Mouse (Mus musculus) bone marrow, adult 2 months (tissue): Measurements from ENCODE around the gene Tdpoz1. TPM values are rescaled to one million over a fixed set of nuclear protein-coding genes. Genes with fewer than 3 reads are reported as not detected.
"Not testable (repeated sequence)": the region's sequence is repeated elsewhere in the genome, so short reads cannot be mapped to it uniquely, and the experiment has no call there.

ENCODE experiments used
- H3K27ac ChIP-seq: fragments of 200-500 bp; 2 replicates; pipeline ENCODE4 v1.5.1; 2012; ENCODE audit warnings: low read depth, mild to moderate bottlenecking, control low read depth, inconsistent platforms, low read length; ENCODE audit not compliant: control insufficient read depth, poor library complexity, insufficient read depth
- H3K4me1 ChIP-seq: fragments of 200-500 bp; 2 replicates; pipeline ENCODE4 v1.6.1; 2011; ENCODE audit warnings: low read length; ENCODE audit not compliant: control insufficient read depth, insufficient read depth
- H3K4me3 ChIP-seq: fragments of 200-500 bp; replicated peaks from 2 replicates; pipeline ENCODE3; 2011; ENCODE audit warnings: mild to moderate bottlenecking, low read depth, low read length, control low read depth; ENCODE audit not compliant: control insufficient read depth
- CTCF ChIP-seq: fragments of 200-500 bp; IDR thresholded peaks from 2 replicates; pipeline ENCODE4 v1.5.1; 2011; ENCODE audit warnings: low read length, control low read depth; ENCODE audit not compliant: control insufficient read depth, insufficient read depth
- POLR2A ChIP-seq: fragments of 200-500 bp; IDR thresholded peaks from 2 replicates; pipeline ENCODE4 v1.6.1; 2011; ENCODE audit warnings: low read depth, mild to moderate bottlenecking, control low read depth, low read length, borderline replicate concordance; ENCODE audit not compliant: control insufficient read depth
- WGBS: fragments of 180-500 bp; shearing (Covaris S2); methylation state at CpG from one replicate; pipeline ENCODE4 v1.1.7; 2018; 5-methylcytosine and 5-hydroxymethylcytosine counted together
- polyA plus RNA-seq: library from polyadenylated mRNA; stranded (reverse); fragments of >200 nt; gene quantifications from 2 replicates; pipeline ENCODE4 v1.2.4, GENCODE M21; 2011; ENCODE audit warnings: low replicate concordance; ENCODE audit not compliant: missing spikeins, insufficient read depth, insufficient read length

Gene Tdpoz1
- polyA plus RNA-seq = not detected in 2 replicates

- H3K27ac ChIP-seq, H3K4me3 ChIP-seq, H3K4me1 ChIP-seq: not testable (repeated sequence)
- 54% methylated on average over 3 of the region's 4 CpGs for WGBS
Measured at GRCm38 (mm10) chr3:93676210-93676609, at the start of gene Tdpoz1. Gene Tdpoz1 (minus strand): TSS chr3:93676310.

DNA sequence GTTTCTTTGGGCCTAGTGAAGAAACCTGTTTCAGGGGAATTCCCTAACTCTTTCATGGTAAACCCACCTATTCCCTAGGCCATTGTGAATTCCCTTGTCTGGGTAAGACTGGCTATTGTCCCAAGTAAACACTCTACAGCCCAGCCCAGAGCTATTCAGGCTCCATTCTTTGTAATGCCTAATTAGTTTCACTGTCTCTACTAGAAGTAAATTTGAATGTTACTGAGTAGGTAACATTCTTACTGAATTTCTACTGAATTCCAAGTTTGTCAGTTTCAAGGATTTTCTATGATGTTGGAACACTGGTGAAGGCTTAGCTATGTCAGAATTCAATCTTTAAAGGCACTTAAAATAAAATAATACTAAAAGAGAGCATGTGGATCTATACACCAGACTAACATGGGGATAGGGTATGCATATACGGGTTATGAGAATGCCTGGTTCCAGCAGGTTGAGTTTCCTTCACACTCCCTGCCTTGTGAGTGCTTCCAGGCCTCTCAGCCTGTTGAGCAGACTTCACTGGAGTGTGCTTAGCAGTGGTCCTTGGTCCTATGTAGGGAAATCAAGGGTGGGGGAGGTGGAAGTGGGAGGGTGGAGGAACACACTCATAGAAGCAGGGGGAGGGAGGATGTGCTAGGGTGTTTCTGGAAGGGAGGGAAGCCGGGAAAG lies 33.0 kb upstream of the Tdpoz1 start:
- 56% methylated on average over 2 of the region's 2 CpGs for WGBS

GRCm38 (mm10) chr3:93692970-93693369 lies 16.9 kb upstream of the Tdpoz1 start, which contains the start of gene Gm37596:
Gene Gm37596 (minus strand): TSS chr3:93693070.
- H3K4me3 ChIP-seq, H3K4me1 ChIP-seq, H3K27ac ChIP-seq: not testable (repeated sequence)
- 65% methylated on average over 1 of the region's 2 CpGs for WGBS

More for the DNA sequence above, 33.0 kb upstream of the Tdpoz1 start:
- H3K27ac ChIP-seq, H3K4me1 ChIP-seq, H3K4me3 ChIP-seq: not testable (repeated sequence)

- 73% methylated on average over 5 of the region's 6 CpGs for WGBS
- not testable (repeated sequence) for H3K4me3 ChIP-seq
Measured at GRCm38 (mm10) chr3:93670805-93671503, 5.2 kb downstream of the Tdpoz1 start.

GRCm38 (mm10) chr3:93654260-93654659 lies 21.9 kb downstream of the Tdpoz1 start:
- TF ChIP-seq CTCF = no peak
- TF ChIP-seq POLR2A = no peak
- H3K4me3 ChIP-seq = no peak overlapping the region
- H3K4me1 ChIP-seq = no peaks in the 10 kb centered on the region
- no peak overlapping the region for H3K27ac ChIP-seq
- WGBS = 75% methylated on average over 1 of the region's 1 CpGs

More at GRCm38 (mm10) chr3:93670805-93671503, 5.2 kb downstream of the Tdpoz1 start:
- not testable (repeated sequence) for H3K4me1 ChIP-seq, H3K27ac ChIP-seq

DNA sequence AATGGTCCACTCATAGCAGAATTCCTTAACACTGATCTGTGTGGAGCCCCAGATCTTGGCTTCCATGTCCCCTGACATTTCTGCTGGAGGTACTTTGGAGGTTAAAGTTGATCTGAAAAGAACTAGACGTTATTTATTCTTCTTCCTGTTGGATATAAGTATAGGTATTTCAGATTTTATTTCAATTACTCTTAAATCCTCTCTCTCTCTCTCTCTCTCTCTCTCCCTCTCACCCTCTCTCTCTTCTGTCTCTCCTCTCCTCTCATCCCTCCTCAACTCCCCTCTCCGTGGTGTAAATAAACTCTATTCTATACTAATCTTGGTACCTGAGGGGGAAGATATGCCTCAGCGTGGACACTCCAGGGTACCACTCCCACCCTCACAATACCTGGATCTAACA lies 23.5 kb downstream of the Tdpoz1 start, which contains the start of gene Tdpoz2:
TSS of gene Tdpoz2 (minus strand) at position 101 of the 400 bp plus-strand sequence.
- WGBS = 71% methylated on average over 3 of the region's 3 CpGs
- Histone ChIP-seq H3K4me1 (no peaks in the 10 kb centered on the region), H3K27ac (no peak within 1 kb of the TSS), H3K4me3 (no peak within 1 kb of the TSS)
- TF ChIP-seq CTCF = no peak
- TF ChIP-seq POLR2A = no peak

GRCm38 (mm10) chr3:93630917-93631714 lies 45.0 kb downstream of the Tdpoz1 start:
- 65% methylated on average over 4 of the region's 4 CpGs for WGBS
- not testable (repeated sequence) for H3K4me3 ChIP-seq, H3K27ac ChIP-seq, H3K4me1 ChIP-seq

Other genes with a start within 250 kb of the Tdpoz1 start
- gene Tchh, start 234.0 kb downstream of the Tdpoz1 start, polyA plus RNA-seq = 0.16 and 0.77 TPM in 2 replicates
- not detected in 2 replicates for gene Tchhl1, start 207.6 kb downstream of the Tdpoz1 start, polyA plus RNA-seq
- 170 and 358 TPM in 2 replicates for gene S100a11, start 155.8 kb downstream of the Tdpoz1 start, polyA plus RNA-seq
- 70.0 and 138 TPM in 2 replicates for gene S100a10, start 121.2 kb downstream of the Tdpoz1 start, polyA plus RNA-seq
- not detected in 2 replicates for gene Tdpoz2, start 23.6 kb downstream of the Tdpoz1 start, polyA plus RNA-seq
- gene Gm37596, start 16.8 kb upstream of the Tdpoz1 start, polyA plus RNA-seq = not detected in 2 replicates
- gene Gm5773, start 96.7 kb upstream of the Tdpoz1 start, polyA plus RNA-seq = not detected in 2 replicates
- not detected in 2 replicates for gene Tdpoz4, start 120.1 kb upstream of the Tdpoz1 start, polyA plus RNA-seq
- not detected in 2 replicates for gene Tdpoz3, start 149.7 kb upstream of the Tdpoz1 start, polyA plus RNA-seq